Mouse (Mus musculus): ENCODE measurements around the gene Gm3173.
"Not testable (repeated sequence)": the region's sequence is repeated elsewhere in the genome, so short reads cannot be mapped to it uniquely, and the experiment has no call there.

GRCm38 (mm10) chr14:4430692-4431091 lies at the start of gene Gm3173:
- not testable (repeated sequence) for TF ChIP-seq CTCF (IDR thresholded peaks at IDR 0.05; ENCODE audit: low read depth, low read length); GATA1 (IDR thresholded peaks at IDR 0.05; ENCODE audit: borderline replicate concordance, low read length); POLR2AphosphoS5 (IDR thresholded peaks at IDR 0.05; ENCODE audit: insufficient replicate concordance, low read depth, low read length); TAL1 (conservative IDR thresholded peaks at IDR 0.05; ENCODE audit: low read depth, low read length); GATA2 (IDR thresholded peaks at IDR 0.05; ENCODE audit: borderline replicate concordance, low read depth, low read length)

Measured in G1E (cell line).